Mouse (Mus musculus) neural tube, embryonic 11.5 days (tissue): ENCODE data around the gene Cherp. TPM values are rescaled to one million over a fixed set of nuclear protein-coding genes. Genes with fewer than 3 reads are reported as not detected.

ENCODE experiments used
- ATAC-seq: fragments of 200-750 bp; cut with Nextera tagmentation; 2 replicates; pipeline ENCODE4 v1.8.0; 2017; ENCODE audit warnings: moderate number of reproducible peaks, mild to moderate bottlenecking, moderate TSS enrichment, moderate library complexity; ENCODE audit not compliant: insufficient read depth, low FRiP score, low TSS enrichment
- DNase-seq: peaks from one replicate; pipeline ENCODE4 v3.0.0-alpha.2; 2015; ENCODE audit warnings: low spot score
- H3K27ac ChIP-seq: fragments of 300-500 bp; sonication (generic); 2 replicates; pipeline ENCODE4 v1.5.1; 2014; ENCODE audit warnings: low read depth, mild to moderate bottlenecking, low read length
- H3K27me3 ChIP-seq: fragments of 300-500 bp; sonication (generic); 2 replicates; pipeline ENCODE4 v1.6.1; 2014; ENCODE audit warnings: mild to moderate bottlenecking, low read length, mixed read lengths; ENCODE audit not compliant: control insufficient read depth, insufficient read depth
- H3K36me3 ChIP-seq: fragments of 300-500 bp; sonication (generic); 2 replicates; pipeline ENCODE4 v1.6.1; 2014; ENCODE audit warnings: mild to moderate bottlenecking, low read length, moderate library complexity, mixed read lengths; ENCODE audit not compliant: control insufficient read depth, insufficient read depth
- H3K4me1 ChIP-seq: fragments of 300-500 bp; sonication (generic); 2 replicates; pipeline ENCODE4 v1.6.1; 2014; ENCODE audit warnings: low read length, mixed read lengths; ENCODE audit not compliant: control insufficient read depth, insufficient read depth
- H3K4me2 ChIP-seq: fragments of 300-500 bp; sonication (generic); 2 replicates; pipeline ENCODE4 v1.6.1; 2014; ENCODE audit warnings: low read depth, mild to moderate bottlenecking, moderate library complexity
- H3K4me3 ChIP-seq: fragments of 300-500 bp; sonication (generic); 2 replicates; pipeline ENCODE4 v1.5.1; 2014; ENCODE audit warnings: low read depth, low read length
- H3K9ac ChIP-seq: fragments of 300-500 bp; sonication (generic); 2 replicates; pipeline ENCODE4 v1.6.1; 2014; ENCODE audit warnings: mild to moderate bottlenecking, low read length
- H3K9me3 ChIP-seq: fragments of 300-500 bp; sonication (generic); 2 replicates; pipeline ENCODE4 v1.6.1; 2016; ENCODE audit warnings: low read length; ENCODE audit not compliant: control insufficient read depth
- WGBS: fragments of 180-500 bp; shearing (Covaris S2); extraction: QIAGEN DNeasy Blood & Tissue Kit; methylation state at CpG from one replicate; pipeline ENCODE4 v1.1.7; 2014; 5-methylcytosine and 5-hydroxymethylcytosine counted together
- polyA plus RNA-seq: library from polyadenylated mRNA; unstranded; fragments of >200 nt; fragmentation: Nextera tagmentation; extraction: Ambion mirVana; gene quantifications from 2 replicates; pipeline ENCODE4 v1.2.1, GENCODE M21; 2014

Gene Cherp
- polyA plus RNA-seq, 1 experiment from 2014 or later = 78.6 TPM

DNA sequence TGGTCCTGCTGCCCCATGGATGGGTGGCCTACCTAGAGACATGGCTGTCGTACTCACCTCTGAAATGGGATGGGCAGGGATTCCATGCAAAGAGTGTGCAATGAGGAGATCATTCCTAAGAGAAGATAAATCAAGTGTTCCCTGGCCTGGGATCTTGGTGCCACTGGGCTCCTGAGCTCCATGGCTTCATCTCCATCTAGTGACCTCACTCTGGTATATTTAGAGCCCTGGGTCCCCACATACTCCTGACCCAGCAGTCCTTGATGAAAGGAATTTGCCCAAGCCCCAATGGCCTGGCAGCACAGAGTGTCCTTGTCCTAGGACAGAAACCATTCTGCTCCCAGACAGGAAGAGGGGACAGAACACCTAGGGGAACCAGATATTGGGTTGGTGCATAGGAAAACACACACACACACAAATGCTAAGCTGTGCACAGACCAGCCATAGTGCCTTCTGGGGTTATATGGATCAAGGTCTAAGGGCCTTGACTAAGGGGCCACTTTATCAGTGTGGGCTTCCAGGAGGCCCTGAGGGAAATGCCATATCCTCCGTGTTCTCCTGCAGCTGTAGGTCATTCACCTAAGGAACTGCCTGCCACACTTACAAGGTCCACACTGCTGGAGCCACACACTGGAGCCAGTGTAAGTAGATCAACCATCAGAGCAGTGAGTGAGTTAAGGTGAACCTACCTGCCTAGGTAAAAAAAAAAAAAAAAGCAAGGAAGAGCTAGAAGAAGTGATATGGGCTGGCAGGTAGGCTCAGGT lies 24.7 kb upstream of the Cherp start:
- H3K27ac ChIP-seq = no peak overlapping the region
- 94% methylated on average over 2 of the region's 2 CpGs for WGBS
- ATAC-seq = no peak
- no peaks in the 10 kb centered on the region for H3K4me1 ChIP-seq
- no peak for DNase-seq
- no peak overlapping the region for H3K4me3 ChIP-seq
- peaks cover 9% of the 10 kb centered on the region for H3K36me3 ChIP-seq
- H3K27me3 ChIP-seq = no peaks in the 10 kb centered on the region
- H3K4me2 ChIP-seq = no peak overlapping the region
- no peak overlapping the region for H3K9ac ChIP-seq
- H3K9me3 ChIP-seq = no peaks in the 10 kb centered on the region

DNA sequence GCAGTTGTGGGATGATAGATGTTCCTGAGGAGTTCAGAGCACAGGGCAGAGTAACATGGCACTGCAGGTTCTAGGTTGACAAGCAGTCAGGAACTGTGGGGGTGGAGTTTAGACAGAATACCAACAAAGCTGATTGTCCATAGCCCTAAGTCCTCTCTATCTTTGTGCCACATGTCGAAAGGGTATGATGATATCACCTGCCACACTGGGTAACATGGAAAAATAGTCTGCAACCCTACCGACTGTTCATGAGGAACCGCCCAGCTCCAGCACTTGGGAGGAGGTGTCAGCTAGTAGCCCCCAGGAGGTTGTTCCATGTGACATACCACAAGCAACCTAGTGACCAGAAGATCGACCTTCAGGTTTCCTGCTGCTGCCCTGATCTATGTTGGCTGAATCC lies 23.5 kb upstream of the Cherp start:
- Histone ChIP-seq H3K4me2 (no peak overlapping the region), H3K36me3 (peaks cover 9% of the 10 kb centered on the region), H3K9me3 (no peaks in the 10 kb centered on the region), H3K27me3 (no peaks in the 10 kb centered on the region), H3K4me1 (peaks cover 6% of the 10 kb centered on the region), H3K27ac (no peak overlapping the region), H3K4me3 (no peak overlapping the region), H3K9ac (no peak overlapping the region)
- 95% methylated on average over 4 of the region's 4 CpGs for WGBS
- ATAC-seq (no peak), DNase-seq (no peak)

DNA sequence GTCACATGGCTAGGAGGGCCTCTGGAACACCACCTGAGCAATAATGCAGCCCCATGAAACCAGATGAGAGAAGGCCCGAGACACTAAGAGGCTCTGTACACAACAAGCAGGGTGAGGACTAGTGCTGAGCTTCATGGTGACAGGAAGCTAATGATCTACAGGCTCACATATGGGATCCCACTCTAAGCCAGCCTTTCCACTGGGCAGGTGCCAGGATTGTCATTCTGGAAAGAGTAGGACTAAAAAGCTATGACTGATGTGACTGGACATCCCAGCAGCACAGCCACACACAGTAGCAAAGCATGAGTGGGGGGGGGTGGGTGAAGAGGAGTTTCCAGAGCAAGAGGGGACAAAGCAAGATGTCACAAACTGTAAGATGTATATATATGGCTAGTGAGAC lies 22.9 kb upstream of the Cherp start:
- no peak overlapping the region for H3K4me2 ChIP-seq
- peaks cover 9% of the 10 kb centered on the region for H3K36me3 ChIP-seq
- no peaks in the 10 kb centered on the region for H3K9me3 ChIP-seq
- ATAC-seq = no peak
- no peak overlapping the region for H3K27ac ChIP-seq
- DNase-seq = no peak
- no peak overlapping the region for H3K4me3 ChIP-seq
- H3K9ac ChIP-seq = no peak overlapping the region; the same call in 1 of the 2 replicates
- H3K27me3 ChIP-seq = no peaks in the 10 kb centered on the region
- 81% methylated on average over 1 of the region's 1 CpGs for WGBS
- peaks cover 9% of the 10 kb centered on the region for H3K4me1 ChIP-seq

DNA sequence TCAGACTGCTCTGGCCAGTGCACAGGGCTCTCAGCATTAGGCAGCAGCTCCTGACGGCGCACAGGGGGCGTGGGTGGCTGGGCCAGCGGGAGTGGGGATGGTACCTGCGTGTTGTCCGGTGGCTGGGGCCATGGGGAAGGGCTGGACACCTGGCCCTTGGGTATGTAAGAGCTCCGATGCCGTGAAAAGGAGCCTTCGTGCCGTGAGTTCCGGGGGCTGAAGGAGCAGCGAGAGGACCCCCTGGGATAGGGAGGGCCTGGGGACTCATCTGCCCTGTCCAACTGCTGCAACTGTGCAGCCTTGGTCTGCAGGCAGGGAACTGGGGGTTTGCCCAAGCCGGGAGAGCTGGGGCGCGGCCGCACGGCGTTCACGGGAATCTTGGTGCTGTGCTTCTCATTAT lies 21.2 kb upstream of the Cherp start:
- no peaks in the 10 kb centered on the region for H3K9me3 ChIP-seq
- ATAC-seq (no peak), DNase-seq (no peak)
- H3K36me3 ChIP-seq = peaks cover 9% of the 10 kb centered on the region
- H3K27me3 ChIP-seq = no peaks in the 10 kb centered on the region
- H3K27ac ChIP-seq = no peak overlapping the region
- WGBS = 86% methylated on average over 19 of the region's 19 CpGs
- H3K4me2 ChIP-seq = no peak overlapping the region
- no peak overlapping the region for H3K9ac ChIP-seq
- H3K4me3 ChIP-seq = no peak overlapping the region
- peaks cover 16% of the 10 kb centered on the region for H3K4me1 ChIP-seq

DNA sequence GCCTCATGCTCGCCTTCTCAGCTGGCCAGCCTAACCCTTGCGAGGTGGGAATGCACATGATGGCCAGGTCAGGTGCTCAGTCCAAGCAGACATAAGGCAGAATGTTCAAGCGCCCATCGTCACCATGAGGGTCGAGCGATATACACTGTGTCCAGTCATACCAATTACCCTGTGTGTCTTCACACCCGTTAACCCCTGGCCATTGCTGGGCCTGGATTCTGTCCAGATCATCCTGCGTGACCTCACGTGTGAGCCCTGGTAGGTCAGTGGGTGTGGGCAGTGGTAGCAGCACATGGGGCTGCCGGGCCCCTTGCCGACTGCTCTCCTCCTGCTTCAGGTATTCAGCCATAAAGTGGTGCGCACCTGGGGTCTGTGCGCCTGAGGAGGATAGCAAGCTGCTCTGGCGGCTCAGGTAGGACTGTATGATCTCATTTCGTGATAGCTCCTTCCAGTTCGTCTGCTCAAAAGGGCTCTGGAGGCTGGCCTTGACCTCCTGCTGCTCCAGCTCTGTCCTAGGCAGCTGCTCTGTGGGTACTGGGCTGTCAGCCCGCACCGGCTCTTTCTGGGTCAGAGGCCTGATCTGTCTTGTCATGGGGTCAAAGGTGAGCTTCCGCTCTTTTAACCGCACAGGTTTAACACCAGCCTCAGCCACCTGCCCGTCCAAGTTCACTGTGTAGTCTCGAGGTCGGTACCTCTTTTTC lies 20.5 kb upstream of the Cherp start:
- WGBS = 87% methylated on average over 23 of the region's 23 CpGs
- no peak overlapping the region for H3K9ac ChIP-seq
- H3K27me3 ChIP-seq = no peaks in the 10 kb centered on the region
- no peak for ATAC-seq
- no peak for DNase-seq
- H3K4me1 ChIP-seq = peaks cover 17% of the 10 kb centered on the region
- no peak overlapping the region for H3K27ac ChIP-seq
- H3K36me3 ChIP-seq = peaks cover 9% of the 10 kb centered on the region
- no peak overlapping the region for H3K4me3 ChIP-seq
- no peak overlapping the region for H3K4me2 ChIP-seq
- no peaks in the 10 kb centered on the region for H3K9me3 ChIP-seq

DNA sequence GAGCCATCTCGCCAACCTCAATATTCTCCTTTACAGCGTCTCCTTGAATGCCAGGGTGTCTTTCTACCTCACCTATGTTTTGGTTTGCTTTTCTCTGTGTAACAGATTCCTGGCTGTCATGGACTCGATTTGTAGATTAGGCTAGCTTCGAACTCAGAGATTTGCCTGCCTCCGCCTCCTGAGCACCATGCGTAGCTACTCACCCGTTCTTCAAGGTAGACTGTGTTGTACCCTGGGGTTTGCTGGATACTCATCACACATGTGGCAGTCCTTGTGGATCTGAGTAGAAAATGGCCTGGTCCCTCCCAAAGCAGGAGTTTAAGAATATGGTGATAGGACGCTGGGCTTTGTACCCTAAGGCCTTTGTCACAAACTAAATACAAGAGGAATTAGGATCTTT lies 18.4 kb upstream of the Cherp start:
- H3K27ac ChIP-seq = no peak overlapping the region
- H3K4me3 ChIP-seq = peak overlapping the region; percentile 91
- no peaks in the 10 kb centered on the region for H3K9me3 ChIP-seq
- peak overlapping the region; percentile 80 for H3K4me2 ChIP-seq
- peaks cover 17% of the 10 kb centered on the region for H3K4me1 ChIP-seq
- peak overlapping the region; percentile 68 for H3K9ac ChIP-seq
- WGBS = 19% methylated on average over 8 of the region's 8 CpGs
- no peaks in the 10 kb centered on the region for H3K27me3 ChIP-seq
- H3K36me3 ChIP-seq = peaks cover 9% of the 10 kb centered on the region
- DNase-seq = no peak
- no peak for ATAC-seq

DNA sequence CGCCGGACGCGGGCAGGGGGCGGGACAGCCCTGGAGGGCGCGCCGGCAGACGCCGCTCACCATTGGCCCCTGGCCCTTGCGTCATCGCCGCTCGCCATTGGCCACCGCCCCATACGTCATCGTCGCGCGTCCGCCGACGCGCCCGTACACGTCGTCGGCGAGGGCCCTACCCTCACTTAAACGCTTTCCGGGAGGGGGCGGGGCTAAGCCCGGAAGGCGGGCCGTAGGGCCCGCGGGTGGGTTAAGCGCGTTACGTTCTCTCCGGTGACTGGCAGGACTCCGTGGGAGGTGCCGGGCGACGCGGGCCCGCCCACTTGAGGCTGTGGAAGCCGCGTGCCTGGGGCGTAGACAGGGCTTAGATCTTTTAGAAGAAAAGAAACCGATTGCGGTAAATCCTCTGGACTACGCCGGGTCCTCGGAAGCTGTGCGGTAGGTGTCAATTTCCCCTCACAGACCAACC lies 17.6 kb upstream of the Cherp start:
- WGBS = under 1% methylated on average over 50 of the region's 56 CpGs
- Histone ChIP-seq H3K36me3 (peaks cover 9% of the 10 kb centered on the region), H3K4me3 (peak overlapping the region; percentile 91), H3K27ac (peak overlapping the region; percentile 47), H3K9ac (peak overlapping the region; percentile 81), H3K4me2 (peak overlapping the region; percentile 92), H3K9me3 (no peaks in the 10 kb centered on the region), H3K4me1 (peaks cover 17% of the 10 kb centered on the region), H3K27me3 (no peaks in the 10 kb centered on the region)
- ATAC-seq = peak; percentile 97
- DNase-seq = peak; percentile 100

DNA sequence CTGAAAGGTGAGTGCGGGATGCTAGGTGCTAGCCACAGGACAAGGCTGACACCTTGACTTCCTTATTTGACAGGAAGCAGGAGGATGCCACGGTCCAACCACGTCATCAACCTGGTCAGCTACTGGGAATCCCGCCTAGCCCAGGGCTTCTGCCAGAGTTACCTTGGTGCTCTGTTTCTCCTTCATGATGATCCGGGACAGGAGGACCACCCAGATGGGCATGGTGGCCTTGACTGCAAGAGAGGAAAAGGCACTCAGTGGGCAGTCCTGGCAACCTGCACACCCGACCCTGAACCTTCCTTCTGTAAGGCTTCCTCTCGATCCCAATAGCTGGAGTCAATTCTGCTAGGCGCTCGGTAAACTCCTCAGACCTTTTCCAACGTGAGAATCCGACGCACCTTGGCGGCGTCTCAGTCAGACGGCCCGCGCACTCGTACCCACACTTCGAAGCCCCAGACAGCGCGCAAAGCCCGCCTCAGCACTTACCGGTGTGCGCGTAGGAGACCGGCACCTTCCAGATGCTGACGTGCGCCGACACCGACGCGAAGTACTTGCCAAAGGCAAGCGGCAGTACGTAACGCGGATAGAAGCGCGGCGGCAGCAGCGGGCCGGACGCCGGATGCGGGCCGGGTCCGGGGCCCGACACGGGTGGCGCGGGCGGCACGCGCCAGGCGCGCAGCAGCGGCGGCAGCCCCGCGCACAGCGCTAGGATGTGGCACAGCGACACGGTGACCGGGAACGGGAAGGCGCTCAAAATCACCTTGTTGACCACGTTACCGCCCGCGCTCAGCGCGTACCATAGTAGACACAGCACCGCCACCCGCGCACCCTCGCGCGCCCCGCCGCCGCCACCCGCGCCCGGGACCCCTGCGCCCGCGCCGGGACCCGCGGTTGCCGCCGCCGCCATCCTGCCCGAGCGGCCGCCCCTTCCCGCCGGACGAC lies 16.9 kb upstream of the Cherp start, which contains the start of gene Slc35e1:
TSS of gene Slc35e1 (minus strand) at position 935 of the 942 bp plus-strand sequence.
- no peaks in the 10 kb centered on the region for H3K27me3 ChIP-seq

More for the DNA sequence above, 16.9 kb upstream of the Cherp start, which contains the start of gene Slc35e1:
- Histone ChIP-seq H3K9me3 (no peaks in the 10 kb centered on the region), H3K4me1 (peaks cover 17% of the 10 kb centered on the region), H3K27ac (peak within 1 kb of the TSS; percentile 49), H3K4me3 (peak within 1 kb of the TSS; percentile 91), H3K36me3 (peaks cover 9% of the 10 kb centered on the region), H3K4me2 (peak within 1 kb of the TSS; percentile 92), H3K9ac (peak within 1 kb of the TSS; percentile 81)
- peak; percentile 38 for DNase-seq
- peak; percentile 65 for ATAC-seq
- WGBS = 1% methylated on average over 73 of the region's 98 CpGs
